Mouse (Mus musculus): ENCODE data around the gene Sox5. TPM values are rescaled to one million over a fixed set of nuclear protein-coding genes. Genes with fewer than 3 reads are reported as not detected.

Gene Sox5
- polyA plus RNA-seq, 1 experiment from 2014 or later: 14.1 TPM

DNA sequence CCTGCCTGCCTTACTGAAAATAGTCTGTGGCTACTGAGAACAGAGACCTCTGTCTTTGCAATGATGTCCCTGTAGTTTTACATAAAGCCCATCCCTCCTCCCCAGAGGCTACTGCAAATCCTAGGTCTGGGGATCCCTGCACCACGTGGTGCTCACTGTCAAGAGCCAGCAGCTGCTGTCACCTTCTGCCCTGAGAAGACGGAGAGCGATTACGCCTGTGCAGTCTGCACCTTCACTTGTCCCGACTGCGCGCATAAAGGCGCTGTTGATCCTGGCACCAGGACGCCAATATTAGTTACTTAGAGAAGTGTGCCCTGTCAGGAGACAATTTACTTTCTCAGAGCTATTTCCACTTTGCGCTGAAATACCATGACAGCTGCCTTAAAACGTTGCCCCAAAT lies 258.3 kb downstream of the Sox5 start:
- H3K4me1 ChIP-seq: no peaks in the 10 kb centered on the region
- H3K27ac ChIP-seq: no peak overlapping the region
- H3K27me3 ChIP-seq: no peaks in the 10 kb centered on the region
- no peaks in the 10 kb centered on the region for H3K9me3 ChIP-seq (replicated peaks)
- H3K4me2 ChIP-seq: no peak overlapping the region
- H3K36me3 ChIP-seq: no peaks in the 10 kb centered on the region
- no peak for ATAC-seq (replicated peaks; ENCODE audit: low FRiP score)
- WGBS: 52% methylated on average over 11 of the region's 11 CpGs
- no peak overlapping the region for H3K4me3 ChIP-seq (replicated peaks)
- no peak overlapping the region for H3K9ac ChIP-seq

DNA sequence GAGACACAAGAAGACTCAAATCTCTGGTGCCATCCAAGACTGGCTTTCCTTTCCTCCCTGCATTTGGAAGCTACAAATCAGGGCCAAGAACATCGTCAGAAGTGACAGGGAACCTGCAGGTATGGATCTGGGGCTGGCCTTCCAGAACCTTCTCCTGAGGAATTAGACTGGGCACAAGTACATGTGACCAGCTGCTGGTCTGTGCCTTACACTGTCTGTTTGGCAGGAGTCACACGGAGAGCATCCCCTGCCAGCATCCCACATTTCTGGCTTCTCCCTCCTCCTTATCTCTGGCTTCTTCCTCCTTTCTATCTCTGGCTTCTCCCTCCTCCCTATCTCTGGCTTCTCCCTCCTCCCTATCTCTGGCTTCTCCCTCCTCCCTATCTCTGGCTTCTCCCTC lies 263.0 kb downstream of the Sox5 start:
- no peak overlapping the region for H3K27ac ChIP-seq
- no peak overlapping the region for H3K9ac ChIP-seq
- no peak for ATAC-seq (replicated peaks; ENCODE audit: low FRiP score)
- no peak overlapping the region for H3K4me2 ChIP-seq
- no peaks in the 10 kb centered on the region for H3K36me3 ChIP-seq
- no peaks in the 10 kb centered on the region for H3K27me3 ChIP-seq
- H3K4me3 ChIP-seq (replicated peaks): no peak overlapping the region
- no peaks in the 10 kb centered on the region for H3K9me3 ChIP-seq (replicated peaks)
- H3K4me1 ChIP-seq: 0 out of 2 replicates have a peak, but pooled peaks cover 2% of the 10 kb centered on the region
- 78% methylated on average over 2 of the region's 2 CpGs for WGBS

DNA sequence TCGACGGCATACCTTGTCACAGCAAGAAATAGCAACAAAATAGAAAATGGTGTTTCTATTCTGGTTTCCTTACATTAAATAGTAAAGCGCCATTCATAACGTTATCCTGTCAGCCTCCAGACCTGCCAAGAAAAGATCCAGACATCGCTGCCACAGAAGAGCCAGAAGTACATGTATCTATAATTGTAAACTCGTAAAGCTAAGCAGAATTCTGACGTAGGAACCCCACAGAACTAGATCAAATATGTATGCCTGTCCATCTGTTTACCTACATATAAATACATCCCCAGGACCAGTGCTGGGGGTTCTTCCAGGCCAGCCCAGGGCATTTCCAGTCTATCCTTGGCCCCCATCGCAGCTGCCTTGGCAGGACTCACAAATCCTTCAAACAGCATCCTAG lies 265.9 kb downstream of the Sox5 start:
- no peak for ATAC-seq (replicated peaks; ENCODE audit: low FRiP score)
- H3K27me3 ChIP-seq: no peaks in the 10 kb centered on the region
- H3K27ac ChIP-seq: no peak overlapping the region
- no peaks in the 10 kb centered on the region for H3K9me3 ChIP-seq (replicated peaks)
- no peak overlapping the region for H3K4me2 ChIP-seq
- H3K36me3 ChIP-seq: no peaks in the 10 kb centered on the region
- H3K9ac ChIP-seq: no peak overlapping the region
- H3K4me1 ChIP-seq: 0 out of 2 replicates have a peak, but pooled peaks cover 4% of the 10 kb centered on the region
- WGBS: 84% methylated on average over 8 of the region's 8 CpGs
- H3K4me3 ChIP-seq (replicated peaks): no peak overlapping the region

DNA sequence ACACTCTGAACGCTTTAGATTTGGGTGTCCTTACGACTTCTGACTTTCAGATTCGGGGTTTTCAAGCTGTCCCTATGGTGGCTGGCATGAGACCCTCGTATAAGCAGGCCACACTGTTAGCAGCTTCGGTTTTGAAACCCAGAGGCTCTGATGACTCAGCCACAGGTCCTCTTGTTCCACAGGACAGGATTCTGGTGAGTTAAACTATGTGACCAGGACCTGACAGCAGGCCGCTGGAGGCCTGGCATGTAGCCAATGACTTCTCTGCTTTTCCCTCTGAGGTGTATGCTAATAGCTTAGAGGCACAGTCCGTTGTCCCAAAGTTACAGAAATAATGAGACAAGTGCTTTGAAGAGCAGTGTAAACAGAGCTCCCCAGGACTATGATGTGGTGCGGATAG lies 268.0 kb downstream of the Sox5 start:
- H3K27ac ChIP-seq: no peak overlapping the region
- H3K9me3 ChIP-seq (replicated peaks): no peaks in the 10 kb centered on the region
- no peak overlapping the region for H3K4me2 ChIP-seq
- H3K27me3 ChIP-seq: no peaks in the 10 kb centered on the region
- ATAC-seq (replicated peaks; ENCODE audit: low FRiP score): no peak
- H3K4me1 ChIP-seq: 0 out of 2 replicates have a peak, but pooled peaks cover 4% of the 10 kb centered on the region
- H3K4me3 ChIP-seq (replicated peaks): no peak overlapping the region
- H3K9ac ChIP-seq: no peak overlapping the region
- 67% methylated on average over 8 of the region's 8 CpGs for WGBS
- H3K36me3 ChIP-seq: no peaks in the 10 kb centered on the region

DNA sequence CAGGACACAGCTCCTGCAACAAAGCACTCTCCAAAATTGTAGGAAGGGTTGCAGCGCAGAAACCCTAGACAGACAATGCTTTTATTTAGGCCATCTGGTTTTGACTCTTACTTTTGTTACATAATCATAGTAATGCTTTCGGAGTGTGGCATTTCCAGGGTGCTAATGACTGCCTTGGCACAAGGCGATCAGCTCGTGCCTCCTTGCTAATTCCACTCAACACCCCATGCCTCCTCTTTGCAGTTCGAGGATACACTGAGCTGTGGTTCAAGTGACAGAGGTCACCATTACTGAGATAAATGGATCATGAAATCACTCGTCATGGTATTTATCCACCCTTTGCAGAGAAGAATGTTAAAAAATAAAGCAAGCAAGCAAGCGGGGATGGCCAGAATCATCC lies 269.9 kb downstream of the Sox5 start:
- Histone ChIP-seq H3K36me3 (no peaks in the 10 kb centered on the region), H3K4me2 (no peak overlapping the region), H3K9me3 (replicated peaks) (no peaks in the 10 kb centered on the region), H3K4me3 (replicated peaks) (no peak overlapping the region), H3K4me1 (0 out of 2 replicates have a peak, but pooled peaks cover 4% of the 10 kb centered on the region), H3K27me3 (no peaks in the 10 kb centered on the region), H3K9ac (no peak overlapping the region), H3K27ac (no peak overlapping the region)
- ATAC-seq (replicated peaks; ENCODE audit: low FRiP score): no peak
- 76% methylated on average over 7 of the region's 7 CpGs for WGBS

DNA sequence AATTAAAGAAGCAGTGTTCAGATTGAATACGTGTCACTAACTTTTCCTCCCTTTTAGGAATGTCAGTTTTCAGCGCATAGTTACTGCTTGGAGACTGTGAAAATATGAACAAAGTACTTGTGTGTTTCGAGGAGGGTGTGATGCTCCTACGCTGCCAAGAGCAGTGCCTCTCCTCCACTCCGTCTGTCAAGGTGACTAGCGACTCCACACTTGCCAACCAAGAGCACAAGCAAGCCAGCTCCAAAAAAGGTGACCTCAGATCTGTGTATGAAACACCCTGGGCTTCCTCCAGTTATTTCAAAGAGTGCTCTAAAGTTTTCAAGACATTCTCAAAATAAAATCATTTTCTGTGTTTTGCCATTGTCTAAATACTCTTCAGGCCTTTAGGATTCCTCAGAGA lies 271.6 kb downstream of the Sox5 start:
- Histone ChIP-seq H3K9me3 (replicated peaks) (no peaks in the 10 kb centered on the region), H3K4me1 (0 out of 2 replicates have a peak, but pooled peaks cover 4% of the 10 kb centered on the region), H3K27ac (no peak overlapping the region), H3K9ac (no peak overlapping the region), H3K4me2 (no peak overlapping the region), H3K27me3 (no peaks in the 10 kb centered on the region), H3K4me3 (replicated peaks) (no peak overlapping the region), H3K36me3 (no peaks in the 10 kb centered on the region)
- WGBS: 87% methylated on average over 6 of the region's 6 CpGs
- no peak for ATAC-seq (replicated peaks; ENCODE audit: low FRiP score)

DNA sequence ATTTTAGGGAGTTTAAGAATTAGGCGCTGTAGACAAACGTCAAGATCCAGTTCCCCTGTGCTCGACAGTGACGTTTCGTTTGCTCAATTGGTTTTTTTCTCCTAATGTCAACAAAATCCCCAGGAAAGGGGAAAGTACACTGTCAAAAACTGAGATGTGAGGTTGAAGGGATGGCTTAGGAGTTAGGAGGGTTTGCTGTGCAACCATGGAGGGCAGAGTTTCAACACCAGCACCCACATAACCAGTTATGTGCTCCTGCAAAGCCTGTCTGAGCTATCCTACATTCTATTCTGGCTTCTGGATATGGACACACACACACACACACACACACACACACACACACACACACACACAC lies 277.6 kb downstream of the Sox5 start:
- no peak overlapping the region for H3K9ac ChIP-seq
- no peak overlapping the region for H3K4me3 ChIP-seq (replicated peaks)
- WGBS: 48% methylated on average over 5 of the region's 5 CpGs
- no peaks in the 10 kb centered on the region for H3K36me3 ChIP-seq
- no peaks in the 10 kb centered on the region for H3K27me3 ChIP-seq
- no peak overlapping the region for H3K27ac ChIP-seq
- H3K4me2 ChIP-seq: no peak overlapping the region
- ATAC-seq (replicated peaks; ENCODE audit: low FRiP score): no peak
- H3K9me3 ChIP-seq (replicated peaks): no peaks in the 10 kb centered on the region
- no peaks in the 10 kb centered on the region for H3K4me1 ChIP-seq

DNA sequence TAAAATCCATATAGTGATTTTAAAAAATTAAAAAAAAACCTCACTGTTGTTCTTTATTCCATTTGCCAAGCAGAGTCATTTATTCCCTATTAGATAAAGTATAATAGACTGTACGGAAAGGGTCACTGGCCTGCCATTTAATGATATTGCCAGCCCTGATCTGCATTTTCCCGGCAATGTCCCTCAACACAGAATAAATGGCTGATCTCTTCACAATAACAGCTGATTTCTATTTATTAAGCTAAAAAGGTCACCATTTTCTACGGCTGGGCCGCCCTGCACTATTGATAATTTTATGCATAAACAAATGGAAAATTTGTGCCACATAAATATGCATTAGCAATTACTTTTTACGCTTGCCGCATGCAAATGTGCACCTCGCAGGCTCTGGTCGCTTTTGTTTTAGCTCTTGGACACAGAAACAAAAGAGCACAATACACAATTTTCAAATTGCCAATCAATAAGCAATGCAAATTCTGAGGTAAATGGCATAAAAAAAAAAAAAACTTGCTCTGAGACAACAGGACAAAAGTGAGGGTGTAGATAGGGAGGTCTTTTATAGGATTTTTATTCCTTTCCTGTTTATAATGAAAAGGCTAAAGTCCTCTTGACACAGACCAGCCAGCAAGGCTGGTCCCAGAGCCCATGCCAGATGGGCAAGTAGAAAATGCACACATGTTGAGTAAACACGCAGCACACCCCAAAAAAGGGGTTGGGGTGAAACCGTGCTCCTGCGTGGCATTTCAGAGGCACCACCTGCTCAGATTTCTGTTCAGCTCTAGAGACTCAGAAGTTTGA lies 278.2 kb downstream of the Sox5 start:
- WGBS: 92% methylated on average over 11 of the region's 11 CpGs
- no peak overlapping the region for H3K4me2 ChIP-seq
- H3K27me3 ChIP-seq: no peaks in the 10 kb centered on the region
- no peak overlapping the region for H3K9ac ChIP-seq
- ATAC-seq (replicated peaks; ENCODE audit: low FRiP score): no peak
- H3K4me1 ChIP-seq: no peaks in the 10 kb centered on the region
- H3K4me3 ChIP-seq (replicated peaks): no peak overlapping the region
- H3K27ac ChIP-seq: no peak overlapping the region
- no peaks in the 10 kb centered on the region for H3K36me3 ChIP-seq
- no peaks in the 10 kb centered on the region for H3K9me3 ChIP-seq (replicated peaks)

DNA sequence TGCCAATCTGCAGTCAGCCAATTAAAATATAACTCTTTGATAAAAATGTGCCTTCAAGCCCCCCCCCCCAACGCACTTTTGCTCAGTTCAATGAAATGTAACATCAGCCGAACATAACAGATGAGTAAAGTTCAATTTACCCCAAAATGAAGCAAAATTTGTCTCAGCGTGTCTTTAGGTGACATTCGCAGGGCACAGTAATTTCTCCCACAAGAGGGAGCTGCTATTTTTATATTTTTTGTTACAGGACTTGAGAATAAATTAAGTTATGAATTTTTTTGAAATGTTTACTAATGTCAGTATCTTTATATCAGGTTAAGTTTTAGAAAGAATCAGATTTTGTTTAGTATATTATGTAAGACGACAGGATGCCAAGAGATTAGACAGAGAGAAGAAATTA lies 280.3 kb downstream of the Sox5 start:
- WGBS: 90% methylated on average over 5 of the region's 5 CpGs

DNA sequence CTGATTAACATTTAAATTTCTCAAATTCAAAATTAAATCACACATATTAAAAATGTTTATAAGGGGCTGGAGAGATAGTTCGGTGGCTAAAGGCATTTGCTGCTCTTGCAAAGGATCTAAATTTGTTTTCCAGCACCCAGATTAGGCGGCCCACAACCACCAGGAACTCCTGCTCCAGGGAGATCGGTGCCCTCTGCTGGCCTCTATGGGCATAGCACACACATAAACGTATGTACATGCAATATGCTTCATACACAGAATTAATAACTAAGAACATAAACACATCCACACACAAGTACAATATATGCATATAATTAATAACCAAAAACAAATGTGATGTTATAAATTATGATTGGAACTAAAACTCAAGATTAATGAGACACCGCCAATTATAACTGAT lies 283.6 kb downstream of the Sox5 start:
- H3K9me3 ChIP-seq (replicated peaks): no peaks in the 10 kb centered on the region
- ATAC-seq (replicated peaks; ENCODE audit: low FRiP score): no peak
- no peak overlapping the region for H3K4me3 ChIP-seq (replicated peaks)
- no peaks in the 10 kb centered on the region for H3K4me1 ChIP-seq
- WGBS: 96% methylated on average over 5 of the region's 5 CpGs
- H3K36me3 ChIP-seq: no peaks in the 10 kb centered on the region
- no peak overlapping the region for H3K4me2 ChIP-seq
- H3K27ac ChIP-seq: no peak overlapping the region
- no peak overlapping the region for H3K9ac ChIP-seq
- no peaks in the 10 kb centered on the region for H3K27me3 ChIP-seq

More for the DNA sequence above, 280.3 kb downstream of the Sox5 start:
- Histone ChIP-seq H3K4me1 (no peaks in the 10 kb centered on the region), H3K27me3 (no peaks in the 10 kb centered on the region), H3K36me3 (no peaks in the 10 kb centered on the region), H3K4me2 (no peak overlapping the region), H3K27ac (no peak overlapping the region), H3K4me3 (replicated peaks) (no peak overlapping the region), H3K9ac (no peak overlapping the region), H3K9me3 (replicated peaks) (no peaks in the 10 kb centered on the region)
- no peak for ATAC-seq (replicated peaks; ENCODE audit: low FRiP score)

DNA sequence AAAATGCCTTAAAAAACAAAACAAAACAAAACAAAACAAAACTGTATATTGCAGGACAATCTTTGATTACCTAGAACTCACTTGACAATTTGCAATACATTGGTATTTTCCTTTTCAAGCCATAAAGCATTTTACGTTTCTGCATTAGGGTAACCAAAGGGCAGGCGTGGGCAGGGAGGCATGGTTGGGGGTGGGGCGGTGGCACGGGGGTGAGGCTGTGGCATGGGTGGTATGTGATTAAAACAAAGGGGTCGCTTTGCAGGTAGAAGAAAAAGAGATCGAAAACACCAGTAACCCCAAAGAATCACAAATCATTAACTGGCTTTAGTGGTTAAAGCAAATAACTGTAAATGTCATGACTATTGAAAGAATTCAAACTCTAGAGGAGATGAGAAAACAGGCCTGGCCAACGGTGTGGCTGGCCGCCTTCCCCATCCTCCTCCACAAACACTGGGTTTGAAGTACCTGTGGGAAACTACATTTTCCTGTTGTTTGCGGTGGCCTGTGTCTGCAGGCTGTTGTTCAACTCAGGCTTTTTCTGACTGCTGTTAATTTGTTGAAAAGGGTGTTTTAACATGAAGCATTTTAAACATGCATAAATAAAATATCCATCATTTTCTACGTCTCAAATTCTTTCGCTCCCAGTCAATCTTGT lies 289.9 kb downstream of the Sox5 start:
- Histone ChIP-seq H3K4me3 (replicated peaks) (no peak overlapping the region), H3K9ac (no peak overlapping the region), H3K4me2 (no peak overlapping the region), H3K27ac (no peak overlapping the region), H3K4me1 (peaks cover 5% of the 10 kb centered on the region; the same call in 1 of the 2 replicates), H3K36me3 (no peaks in the 10 kb centered on the region), H3K27me3 (no peaks in the 10 kb centered on the region), H3K9me3 (replicated peaks) (peaks cover 4% of the 10 kb centered on the region; the same call in 1 of the 2 replicates)
- ATAC-seq (replicated peaks; ENCODE audit: low FRiP score): no peak
- WGBS: 56% methylated on average over 11 of the region's 11 CpGs

DNA sequence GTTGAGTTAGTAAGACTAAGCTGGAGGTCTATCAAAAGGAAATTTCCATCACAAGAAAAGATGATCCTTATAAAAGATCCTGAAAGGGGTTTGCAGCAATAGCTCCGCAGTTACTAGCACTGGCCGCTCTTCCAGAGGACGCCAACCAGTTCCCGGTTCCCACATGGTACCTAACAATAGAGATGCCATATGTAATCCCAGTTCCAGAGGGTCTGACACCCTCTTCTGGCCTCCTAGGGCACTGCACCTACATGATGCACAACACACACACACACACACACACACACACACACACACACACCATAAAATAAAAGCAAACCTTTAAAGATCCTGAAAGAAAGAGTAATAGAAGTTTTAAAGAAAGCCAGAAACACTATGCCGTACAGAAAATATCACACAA lies 290.9 kb downstream of the Sox5 start:
- no peak overlapping the region for H3K4me3 ChIP-seq (replicated peaks)
- no peaks in the 10 kb centered on the region for H3K27me3 ChIP-seq
- peaks cover 7% of the 10 kb centered on the region; the same call in 1 of the 2 replicates for H3K9me3 ChIP-seq (replicated peaks)
- H3K4me2 ChIP-seq: no peak overlapping the region
- H3K36me3 ChIP-seq: no peaks in the 10 kb centered on the region
- WGBS: 98% methylated on average over 5 of the region's 5 CpGs
- no peak overlapping the region for H3K27ac ChIP-seq
- peaks cover 5% of the 10 kb centered on the region; the same call in 1 of the 2 replicates for H3K4me1 ChIP-seq
- no peak for ATAC-seq (replicated peaks; ENCODE audit: low FRiP score)
- no peak overlapping the region for H3K9ac ChIP-seq

Data from kidney, embryonic 15.5 days (tissue).